Mouse (Mus musculus): ENCODE data around the gene Rnf130.
A peak's percentile ranks its signal among the peaks of the same experiment; 100 is the strongest.

The Rnf130 gene

DNA sequence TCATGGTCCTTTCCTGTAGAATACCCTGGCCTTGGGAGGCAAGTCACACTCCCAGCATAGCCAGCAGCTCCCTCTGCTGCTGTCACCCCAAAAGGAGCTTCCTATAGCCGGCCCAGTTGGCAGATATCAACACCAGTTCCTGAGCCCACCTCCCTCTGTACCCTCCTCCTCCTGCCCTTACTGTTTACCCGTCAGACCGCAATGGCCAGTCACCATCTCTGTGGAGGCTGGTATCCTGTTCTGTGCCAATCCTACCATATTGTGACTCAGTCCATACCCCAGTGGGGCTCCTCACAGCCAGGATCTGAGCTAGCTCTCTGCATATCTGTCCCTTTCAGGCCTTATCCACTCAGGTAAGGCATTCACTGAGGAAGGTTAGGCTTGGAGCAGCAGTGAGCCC is 120.4 kb downstream of the Rnf130 start:
- DNase-seq: no peak

DNA sequence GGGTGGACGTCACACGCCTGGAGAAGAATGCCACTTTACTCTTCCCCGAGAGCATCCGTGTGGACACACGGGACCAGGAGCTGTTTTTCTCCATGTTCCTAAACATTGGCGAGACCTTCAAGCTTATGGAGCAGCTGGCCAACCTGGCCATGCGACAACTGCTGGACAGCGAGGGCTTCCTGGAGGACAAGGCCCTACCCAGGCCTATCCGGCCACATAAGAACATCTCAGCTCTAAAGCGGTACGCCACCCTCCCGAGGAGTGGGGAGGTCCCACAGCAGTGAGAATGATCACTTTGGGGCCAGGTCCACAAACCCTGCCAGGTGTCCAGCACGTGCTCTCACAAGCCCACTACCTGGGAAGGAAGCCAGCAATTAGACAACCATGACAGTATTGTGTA is 121.0 kb downstream of the Rnf130 start:
- no peak for DNase-seq

DNA sequence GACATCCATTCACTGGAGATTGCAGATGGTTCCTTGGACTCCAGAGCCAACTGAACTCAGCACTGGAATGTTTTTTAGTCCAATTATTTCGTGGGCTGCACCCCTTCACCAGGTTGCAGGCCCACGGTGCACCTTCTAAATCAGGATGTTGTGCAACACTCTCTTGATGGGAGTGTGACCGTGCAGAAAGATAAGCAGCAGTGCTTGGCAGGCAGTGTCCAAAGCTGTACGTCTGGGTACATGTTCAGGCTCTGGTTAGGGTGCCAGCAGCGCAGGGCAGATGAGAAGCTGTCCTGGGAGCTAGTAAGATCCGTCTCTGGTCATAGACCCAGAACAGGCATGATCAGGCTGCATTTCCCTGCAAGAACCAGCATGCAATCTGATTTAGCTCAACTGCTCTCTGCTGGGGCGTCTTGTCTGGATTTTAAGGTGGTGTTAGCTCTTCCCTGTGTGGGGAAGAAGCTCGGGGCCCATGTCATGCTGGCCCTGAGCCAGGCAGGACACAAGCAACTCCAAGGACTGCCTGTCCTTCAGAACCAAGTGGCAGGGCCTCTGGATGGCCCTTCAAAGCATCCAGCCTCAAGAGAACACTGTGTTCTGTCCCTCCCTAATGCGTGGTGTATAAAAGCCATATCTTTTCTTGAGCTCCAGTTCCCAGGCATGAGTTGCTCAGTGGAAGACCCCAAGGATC is 122.3 kb downstream of the Rnf130 start:
- DNase-seq: no peak

DNA sequence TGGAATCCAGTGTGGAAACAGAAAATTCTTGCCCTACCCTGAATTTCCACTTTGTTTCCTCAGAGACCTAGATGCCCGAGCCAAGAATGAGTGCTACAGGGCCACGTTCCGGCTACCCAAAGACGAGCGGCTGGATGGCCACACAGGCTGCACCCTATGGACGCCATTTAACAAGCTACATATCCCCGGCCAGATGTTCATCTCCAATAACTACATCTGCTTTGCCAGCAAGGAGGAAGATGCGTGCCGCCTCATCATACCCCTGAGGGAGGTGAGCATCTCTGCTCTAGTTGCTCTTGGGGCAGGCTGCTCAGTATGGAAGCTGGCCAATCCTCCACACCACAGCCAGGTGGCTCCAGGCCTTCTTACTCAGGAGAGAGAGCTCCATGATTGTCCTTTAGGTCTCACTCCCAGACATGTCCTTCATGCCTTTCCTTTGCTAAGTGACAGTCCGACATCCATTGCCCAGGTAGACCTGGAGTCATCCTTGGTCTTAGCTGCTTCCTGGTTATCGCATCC is 122.9 kb downstream of the Rnf130 start:
- DNase-seq: no peak

DNA sequence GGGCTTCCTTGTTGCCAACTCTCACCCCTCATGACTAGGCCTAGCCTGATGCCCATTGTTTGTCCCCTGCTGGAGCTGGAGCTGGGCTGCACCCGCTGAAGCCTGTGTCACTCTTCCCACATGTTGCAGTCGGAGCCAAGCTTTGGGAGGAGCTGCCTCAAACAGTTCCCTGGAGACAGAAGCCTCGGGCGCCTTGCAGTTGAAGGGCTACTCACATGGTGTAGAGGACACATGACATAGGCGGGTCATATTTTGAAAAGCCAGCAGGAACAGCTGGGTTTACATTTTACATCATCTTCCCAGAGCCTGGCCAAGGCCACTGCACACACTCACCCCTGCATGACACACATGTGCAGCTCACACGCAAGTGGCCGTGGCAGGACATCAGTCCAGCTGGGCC is 124.1 kb downstream of the Rnf130 start:
- DNase-seq: no peak

DNA sequence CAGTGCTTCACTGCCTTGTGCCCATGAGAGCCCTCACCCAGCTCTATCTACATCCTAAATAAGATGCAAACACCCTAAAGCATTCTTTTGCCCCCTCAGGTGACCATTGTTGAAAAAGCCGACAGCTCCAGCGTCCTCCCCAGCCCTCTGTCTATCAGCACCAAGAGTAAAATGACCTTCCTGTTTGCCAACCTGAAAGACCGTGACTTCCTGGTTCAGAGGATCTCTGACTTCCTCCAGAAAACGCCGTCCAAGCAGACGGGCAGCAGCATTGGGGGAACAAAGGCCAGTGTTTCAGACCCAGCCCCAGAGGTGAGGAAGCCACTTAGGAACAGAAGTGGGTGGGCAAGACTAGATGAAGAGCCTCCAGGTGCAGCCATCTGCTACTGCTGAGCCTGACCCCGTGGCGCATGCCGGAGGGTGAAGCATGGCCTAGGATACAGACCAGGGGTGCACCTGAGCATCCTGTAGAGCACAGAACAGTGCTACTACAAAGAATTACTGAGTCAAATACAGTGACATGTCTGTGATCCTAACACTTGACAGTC is 124.5 kb downstream of the Rnf130 start:
- no peak for DNase-seq

DNA sequence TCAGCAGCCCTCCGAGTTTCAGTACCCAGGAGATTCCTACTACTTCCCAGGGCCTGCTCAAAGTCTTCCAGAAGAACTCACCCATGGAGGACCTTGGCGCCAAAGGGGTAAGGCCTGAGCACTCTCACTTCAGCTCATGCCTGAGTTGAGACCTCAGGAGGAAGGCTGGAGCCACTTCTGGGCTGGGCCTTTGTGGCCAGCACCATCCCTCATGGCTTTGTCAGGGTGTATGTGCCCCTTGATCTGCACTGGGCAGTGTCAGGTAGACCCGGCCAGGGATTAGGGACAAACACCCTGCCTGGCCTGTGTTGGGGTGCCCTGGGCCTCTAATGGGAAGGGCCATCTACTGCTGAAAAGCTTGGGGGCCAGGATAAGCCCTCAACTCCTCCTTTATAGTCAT is 126.2 kb downstream of the Rnf130 start:
- DNase-seq: no peak

DNA sequence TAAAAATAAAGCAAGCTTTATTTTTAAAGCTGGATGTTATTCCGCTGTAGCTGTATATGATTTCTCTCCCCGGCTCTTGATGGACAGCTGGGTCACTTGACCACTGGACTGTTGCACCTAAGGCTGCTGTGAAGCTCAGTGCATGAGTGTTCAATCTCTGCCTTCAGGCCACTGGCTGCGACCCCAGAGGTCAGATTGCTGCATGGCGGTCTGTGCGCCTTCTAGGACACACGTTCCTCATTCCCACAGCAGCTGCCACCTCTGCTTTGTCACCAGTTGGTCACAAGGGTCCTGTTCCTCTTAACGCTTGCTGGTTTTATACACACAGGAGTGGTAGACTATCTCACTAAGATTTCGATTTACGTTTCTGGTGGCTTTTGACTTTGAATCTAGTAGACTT is 129.0 kb downstream of the Rnf130 start:
- peak; percentile 39 for DNase-seq
